Mouse (Mus musculus): Measurements from ENCODE around the gene Abhd13.

Abhd13 gene

GRCm38 (mm10) chr8:10016252-10016651 lies 38.7 kb downstream of the Abhd13 start:
- DNase-seq (ENCODE audit: low read depth, low spot score): no peak

DNA sequence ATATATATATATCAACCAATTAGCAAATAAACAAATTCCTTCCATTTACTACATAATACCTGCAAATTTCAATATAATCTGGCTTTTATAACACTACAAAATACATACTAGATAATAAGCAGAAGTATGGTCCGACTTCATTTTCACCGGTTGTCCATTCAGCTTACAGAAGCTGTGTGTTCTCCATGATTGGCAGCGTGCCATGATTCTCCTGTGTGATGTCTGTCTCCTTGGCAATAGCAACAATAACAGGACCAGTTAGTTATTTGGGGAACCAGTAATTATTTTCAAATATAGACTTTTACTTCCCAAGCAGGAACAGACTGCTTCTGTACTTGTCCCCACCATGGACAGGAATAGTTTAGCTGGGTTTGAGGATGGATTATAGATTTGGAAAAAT lies 39.7 kb downstream of the Abhd13 start:
- no peak for DNase-seq (ENCODE audit: low read depth, low spot score)

- DNase-seq (ENCODE audit: low read depth, low spot score): no peak
Observed at GRCm38 (mm10) chr8:10030320-10031060, 53.0 kb downstream of the Abhd13 start.

- DNase-seq (ENCODE audit: low read depth, low spot score): no peak
Observed at GRCm38 (mm10) chr8:10031177-10031576, 53.7 kb downstream of the Abhd13 start.

- DNase-seq (ENCODE audit: low read depth, low spot score): no peak
Observed at GRCm38 (mm10) chr8:10040866-10041265, 63.4 kb downstream of the Abhd13 start.
